Mouse (Mus musculus): ENCODE measurements around the gene 1700025G04Rik. TPM values are rescaled to one million over a fixed set of nuclear protein-coding genes. Genes with fewer than 3 reads are reported as not detected.

Gene 1700025G04Rik
- polyA plus RNA-seq, 1 experiment, result 5.0 TPM

- WGBS, result 93% methylated on average over 9 of the region's 9 CpGs
- DNase-seq, result no peak
- no peak overlapping the region for H3K27ac ChIP-seq (ENCODE audit: control insufficient read depth, insufficient read depth, low read length)
Observed at GRCm38 (mm10) chr1:152051858-152052257, 38.1 kb downstream of the 1700025G04Rik start.

GRCm38 (mm10) chr1:152050037-152050436, 39.9 kb downstream of the 1700025G04Rik start:
- DNase-seq, result peak; percentile 9

More at GRCm38 (mm10) chr1:152051858-152052257, 38.1 kb downstream of the 1700025G04Rik start:
- TF ChIP-seq POLR2A (IDR thresholded peaks at IDR 0.05; ENCODE audit: control insufficient read depth, extremely low read depth, insufficient read depth, low read length, poor library complexity) (no peak), CTCF (IDR thresholded peaks at IDR 0.05; ENCODE audit: borderline replicate concordance, control insufficient read depth, extremely low read depth, insufficient read depth, low read length, poor library complexity) (no peak)
- Histone ChIP-seq H3K4me3 (ENCODE audit: control insufficient read depth, insufficient read depth, low read length) (no peak overlapping the region), H3K36me3 (ENCODE audit: control insufficient read depth, insufficient read depth, low read length) (no peaks in the 10 kb centered on the region), H3K4me1 (replicated peaks; ENCODE audit: control insufficient read depth, insufficient read depth, low read length) (peaks cover 6% of the 10 kb centered on the region; the same call in 1 of the 2 replicates), H3K27me3 (ENCODE audit: control insufficient read depth, insufficient read depth, low read length) (no peaks in the 10 kb centered on the region)

GRCm38 (mm10) chr1:152048291-152048690, 41.6 kb downstream of the 1700025G04Rik start:
- TF ChIP-seq POLR2A (IDR thresholded peaks at IDR 0.05; ENCODE audit: control insufficient read depth, extremely low read depth, insufficient read depth, low read length, poor library complexity) (no peak), CTCF (IDR thresholded peaks at IDR 0.05; ENCODE audit: borderline replicate concordance, control insufficient read depth, extremely low read depth, insufficient read depth, low read length, poor library complexity) (no peak)
- Histone ChIP-seq H3K27me3 (ENCODE audit: control insufficient read depth, insufficient read depth, low read length) (no peaks in the 10 kb centered on the region), H3K4me3 (ENCODE audit: control insufficient read depth, insufficient read depth, low read length) (no peak overlapping the region), H3K36me3 (ENCODE audit: control insufficient read depth, insufficient read depth, low read length) (no peaks in the 10 kb centered on the region), H3K4me1 (replicated peaks; ENCODE audit: control insufficient read depth, insufficient read depth, low read length) (peaks cover 6% of the 10 kb centered on the region; the same call in 1 of the 2 replicates), H3K27ac (ENCODE audit: control insufficient read depth, insufficient read depth, low read length) (no peak overlapping the region)
- WGBS, result 97% methylated on average over 4 of the region's 4 CpGs
- DNase-seq, result no peak

More at GRCm38 (mm10) chr1:152050037-152050436, 39.9 kb downstream of the 1700025G04Rik start:
- H3K36me3 ChIP-seq (ENCODE audit: control insufficient read depth, insufficient read depth, low read length), result no peaks in the 10 kb centered on the region
- H3K27ac ChIP-seq (ENCODE audit: control insufficient read depth, insufficient read depth, low read length), result no peak overlapping the region
- no peaks in the 10 kb centered on the region for H3K27me3 ChIP-seq (ENCODE audit: control insufficient read depth, insufficient read depth, low read length)
- peaks cover 6% of the 10 kb centered on the region; the same call in 1 of the 2 replicates for H3K4me1 ChIP-seq (replicated peaks; ENCODE audit: control insufficient read depth, insufficient read depth, low read length)
- TF ChIP-seq POLR2A (IDR thresholded peaks at IDR 0.05; ENCODE audit: control insufficient read depth, extremely low read depth, insufficient read depth, low read length, poor library complexity) (no peak), CTCF (IDR thresholded peaks at IDR 0.05; ENCODE audit: borderline replicate concordance, control insufficient read depth, extremely low read depth, insufficient read depth, low read length, poor library complexity) (no peak)
- H3K4me3 ChIP-seq (ENCODE audit: control insufficient read depth, insufficient read depth, low read length), result no peak overlapping the region
- WGBS, result 61% methylated on average over 7 of the region's 7 CpGs

GRCm38 (mm10) chr1:152047416-152047815, 42.5 kb downstream of the 1700025G04Rik start:
- H3K4me1 ChIP-seq (replicated peaks; ENCODE audit: control insufficient read depth, insufficient read depth, low read length), result peaks cover 6% of the 10 kb centered on the region; the same call in 1 of the 2 replicates
- no peak overlapping the region for H3K27ac ChIP-seq (ENCODE audit: control insufficient read depth, insufficient read depth, low read length)
- no peak for TF ChIP-seq CTCF (IDR thresholded peaks at IDR 0.05; ENCODE audit: borderline replicate concordance, control insufficient read depth, extremely low read depth, insufficient read depth, low read length, poor library complexity)
- TF ChIP-seq POLR2A (IDR thresholded peaks at IDR 0.05; ENCODE audit: control insufficient read depth, extremely low read depth, insufficient read depth, low read length, poor library complexity), result no peak
- no peak for DNase-seq
- H3K27me3 ChIP-seq (ENCODE audit: control insufficient read depth, insufficient read depth, low read length), result no peaks in the 10 kb centered on the region
- H3K36me3 ChIP-seq (ENCODE audit: control insufficient read depth, insufficient read depth, low read length), result no peaks in the 10 kb centered on the region
- H3K4me3 ChIP-seq (ENCODE audit: control insufficient read depth, insufficient read depth, low read length), result no peak overlapping the region
- 91% methylated on average over 5 of the region's 5 CpGs for WGBS

GRCm38 (mm10) chr1:152043453-152043852, 46.5 kb downstream of the 1700025G04Rik start:
- H3K36me3 ChIP-seq (ENCODE audit: control insufficient read depth, insufficient read depth, low read length), result no peaks in the 10 kb centered on the region
- no peak for TF ChIP-seq CTCF (IDR thresholded peaks at IDR 0.05; ENCODE audit: borderline replicate concordance, control insufficient read depth, extremely low read depth, insufficient read depth, low read length, poor library complexity)
- TF ChIP-seq POLR2A (IDR thresholded peaks at IDR 0.05; ENCODE audit: control insufficient read depth, extremely low read depth, insufficient read depth, low read length, poor library complexity), result no peak
- 90% methylated on average over 2 of the region's 2 CpGs for WGBS
- H3K4me1 ChIP-seq (replicated peaks; ENCODE audit: control insufficient read depth, insufficient read depth, low read length), result no peaks in the 10 kb centered on the region
- no peak overlapping the region for H3K27ac ChIP-seq (ENCODE audit: control insufficient read depth, insufficient read depth, low read length)
- DNase-seq, result no peak
- H3K4me3 ChIP-seq (ENCODE audit: control insufficient read depth, insufficient read depth, low read length), result no peak overlapping the region
- no peaks in the 10 kb centered on the region for H3K27me3 ChIP-seq (ENCODE audit: control insufficient read depth, insufficient read depth, low read length)

- Histone ChIP-seq H3K27me3 (ENCODE audit: control insufficient read depth, insufficient read depth, low read length) (no peaks in the 10 kb centered on the region), H3K4me3 (ENCODE audit: control insufficient read depth, insufficient read depth, low read length) (no peak overlapping the region), H3K27ac (ENCODE audit: control insufficient read depth, insufficient read depth, low read length) (no peak overlapping the region), H3K4me1 (replicated peaks; ENCODE audit: control insufficient read depth, insufficient read depth, low read length) (peaks cover 7% of the 10 kb centered on the region), H3K36me3 (ENCODE audit: control insufficient read depth, insufficient read depth, low read length) (no peaks in the 10 kb centered on the region)
- 74% methylated on average over 3 of the region's 3 CpGs for WGBS
- TF ChIP-seq CTCF (IDR thresholded peaks at IDR 0.05; ENCODE audit: borderline replicate concordance, control insufficient read depth, extremely low read depth, insufficient read depth, low read length, poor library complexity) (no peak), POLR2A (IDR thresholded peaks at IDR 0.05; ENCODE audit: control insufficient read depth, extremely low read depth, insufficient read depth, low read length, poor library complexity) (no peak)
- no peak for DNase-seq
Observed at GRCm38 (mm10) chr1:152042409-152042808, 47.5 kb downstream of the 1700025G04Rik start.

GRCm38 (mm10) chr1:152041005-152041404, 48.9 kb downstream of the 1700025G04Rik start:
- Histone ChIP-seq H3K4me3 (ENCODE audit: control insufficient read depth, insufficient read depth, low read length) (no peak overlapping the region), H3K4me1 (replicated peaks; ENCODE audit: control insufficient read depth, insufficient read depth, low read length) (peaks cover 9% of the 10 kb centered on the region), H3K27me3 (ENCODE audit: control insufficient read depth, insufficient read depth, low read length) (no peaks in the 10 kb centered on the region), H3K36me3 (ENCODE audit: control insufficient read depth, insufficient read depth, low read length) (no peaks in the 10 kb centered on the region), H3K27ac (ENCODE audit: control insufficient read depth, insufficient read depth, low read length) (no peak overlapping the region)
- WGBS, result 97% methylated on average over 4 of the region's 4 CpGs
- DNase-seq, result no peak
- TF ChIP-seq CTCF (IDR thresholded peaks at IDR 0.05; ENCODE audit: borderline replicate concordance, control insufficient read depth, extremely low read depth, insufficient read depth, low read length, poor library complexity) (no peak), POLR2A (IDR thresholded peaks at IDR 0.05; ENCODE audit: control insufficient read depth, extremely low read depth, insufficient read depth, low read length, poor library complexity) (no peak)

Data from thymus, adult 2 months (tissue).